Mouse (Mus musculus): Measurements from ENCODE around the gene Arhgap33. TPM values are rescaled to one million over a fixed set of nuclear protein-coding genes. Genes with fewer than 3 reads are reported as not detected.

Gene Arhgap33
- polyA plus RNA-seq, 1 experiment from 2014 or later, result 1.5 TPM

DNA sequence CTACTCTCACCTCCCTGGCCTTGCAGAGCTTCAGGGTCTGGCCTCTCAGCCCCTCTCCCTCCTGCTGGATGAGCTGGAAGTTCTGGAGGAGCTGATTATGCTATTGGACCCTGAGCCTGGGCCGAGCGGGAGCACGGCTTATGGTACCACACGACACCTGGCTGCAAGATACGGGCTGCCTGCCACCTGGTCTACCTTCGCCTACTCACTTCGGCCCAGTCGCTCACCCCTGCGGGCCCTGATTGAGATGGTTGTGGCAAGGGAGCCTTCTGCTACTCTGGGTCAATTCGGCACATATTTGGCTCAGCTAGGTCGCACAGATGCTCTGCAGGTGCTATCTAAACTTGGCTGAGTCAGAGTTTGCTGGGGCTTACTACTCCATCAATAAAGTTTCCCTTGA is 32.7 kb upstream of the Arhgap33 start:
- Histone ChIP-seq H3K27me3 (ENCODE audit: control insufficient read depth, insufficient read depth, low read length) (no peaks in the 10 kb centered on the region), H3K27ac (replicated peaks) (no peak overlapping the region), H3K36me3 (ENCODE audit: control insufficient read depth, insufficient read depth, low read length) (peaks cover 39% of the 10 kb centered on the region), H3K4me2 (replicated peaks; ENCODE audit: low read depth) (no peak overlapping the region), H3K4me3 (ENCODE audit: low read depth, low read length) (no peak overlapping the region), H3K9me3 (ENCODE audit: control insufficient read depth, low read length) (no peaks in the 10 kb centered on the region), H3K9ac (ENCODE audit: low read length) (no peak overlapping the region), H3K4me1 (replicated peaks; ENCODE audit: control insufficient read depth, insufficient read depth) (0 out of 2 replicates have a peak, but pooled peaks cover 3% of the 10 kb centered on the region)
- no peak for ATAC-seq (ENCODE audit: low FRiP score, low TSS enrichment)
- TF ChIP-seq EP300 (optimal IDR thresholded peaks at IDR 0.05) (no peak), CTCF (IDR thresholded peaks at IDR 0.05; ENCODE audit: low read depth) (no peak)
- 89% methylated on average over 11 of the region's 11 CpGs for WGBS
- no peak for DNase-seq (ENCODE audit: low spot score)

DNA sequence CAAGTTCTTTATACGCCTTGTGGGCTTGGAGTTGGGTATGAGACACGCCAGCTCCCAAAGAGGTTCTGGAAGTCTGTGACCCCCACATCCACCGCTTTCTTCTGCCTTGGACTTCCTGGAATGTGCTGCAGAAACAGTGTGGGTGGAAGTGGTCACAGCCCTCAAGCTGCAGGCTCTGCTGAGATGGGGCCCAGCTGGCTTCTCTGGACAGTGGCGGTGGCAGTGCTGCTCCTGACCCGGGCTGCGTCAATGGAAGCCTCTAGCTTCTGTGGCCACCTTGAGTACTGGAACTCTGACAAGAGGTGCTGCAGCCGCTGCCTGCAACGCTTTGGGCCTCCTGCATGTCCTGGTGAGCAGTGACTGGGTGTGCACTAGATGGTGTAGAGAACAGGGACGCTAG is 31.2 kb upstream of the Arhgap33 start:
- no peak for ATAC-seq (ENCODE audit: low FRiP score, low TSS enrichment)
- no peak for TF ChIP-seq EP300 (optimal IDR thresholded peaks at IDR 0.05)
- no peak for TF ChIP-seq CTCF (IDR thresholded peaks at IDR 0.05; ENCODE audit: low read depth)

DNA sequence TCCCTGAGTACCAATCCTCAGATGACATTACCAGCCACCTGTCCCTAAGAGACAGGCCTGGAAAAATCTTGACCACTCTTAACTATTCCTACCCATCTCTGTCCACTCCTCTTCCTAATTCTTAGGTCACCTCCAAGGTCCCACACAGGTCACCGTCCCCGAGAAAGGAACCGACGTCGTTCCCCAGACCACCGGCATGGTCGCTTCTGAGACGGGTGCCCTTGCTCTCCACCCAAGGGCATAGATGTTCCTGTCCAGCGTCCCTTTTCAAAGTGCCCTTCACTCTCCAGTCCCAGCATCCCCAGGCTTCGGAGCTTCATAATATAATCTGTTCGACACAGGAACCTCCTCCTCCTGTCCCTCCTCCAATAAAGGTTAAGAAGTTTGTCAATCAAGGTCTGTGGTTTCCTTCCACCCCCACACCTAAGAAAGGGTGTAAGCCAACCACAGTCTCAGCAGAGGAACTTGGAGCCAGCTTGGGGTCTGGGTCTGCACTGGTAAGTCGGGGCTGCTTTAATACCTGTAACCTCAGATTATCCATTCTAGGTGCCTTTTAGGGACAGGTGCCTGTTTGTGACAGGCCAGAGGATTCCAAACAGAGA is 30.2 kb upstream of the Arhgap33 start, which contains the start of gene Igflr1:
Gene Igflr1 (plus strand): TSS at position 458 of the 602 bp plus-strand sequence.
- Histone ChIP-seq H3K4me3 (ENCODE audit: low read depth, low read length) (no peak within 1 kb of the TSS), H3K4me1 (replicated peaks; ENCODE audit: control insufficient read depth, insufficient read depth) (0 out of 2 replicates have a peak, but pooled peaks cover 3% of the 10 kb centered on the region), H3K27ac (replicated peaks) (no peak within 1 kb of the TSS), H3K36me3 (ENCODE audit: control insufficient read depth, insufficient read depth, low read length) (peaks cover 22% of the 10 kb centered on the region), H3K4me2 (replicated peaks; ENCODE audit: low read depth) (no peak within 1 kb of the TSS), H3K9me3 (ENCODE audit: control insufficient read depth, low read length) (no peaks in the 10 kb centered on the region), H3K9ac (ENCODE audit: low read length) (no peak within 1 kb of the TSS), H3K27me3 (ENCODE audit: control insufficient read depth, insufficient read depth, low read length) (no peaks in the 10 kb centered on the region)
- ATAC-seq (ENCODE audit: low FRiP score, low TSS enrichment), result no peak
- DNase-seq (ENCODE audit: low spot score), result no peak
- WGBS, result 91% methylated on average over 12 of the region's 12 CpGs
- no peak for TF ChIP-seq EP300 (optimal IDR thresholded peaks at IDR 0.05)
- TF ChIP-seq CTCF (IDR thresholded peaks at IDR 0.05; ENCODE audit: low read depth), result no peak

More for the DNA sequence above, 31.2 kb upstream of the Arhgap33 start:
- H3K9me3 ChIP-seq (ENCODE audit: control insufficient read depth, low read length), result no peaks in the 10 kb centered on the region
- no peak overlapping the region for H3K9ac ChIP-seq (ENCODE audit: low read length)
- no peak overlapping the region for H3K27ac ChIP-seq (replicated peaks)
- H3K4me1 ChIP-seq (replicated peaks; ENCODE audit: control insufficient read depth, insufficient read depth), result 0 out of 2 replicates have a peak, but pooled peaks cover 3% of the 10 kb centered on the region
- peaks cover 32% of the 10 kb centered on the region for H3K36me3 ChIP-seq (ENCODE audit: control insufficient read depth, insufficient read depth, low read length)
- no peak overlapping the region for H3K4me3 ChIP-seq (ENCODE audit: low read depth, low read length)
- H3K27me3 ChIP-seq (ENCODE audit: control insufficient read depth, insufficient read depth, low read length), result no peaks in the 10 kb centered on the region
- no peak for DNase-seq (ENCODE audit: low spot score)
- 81% methylated on average over 9 of the region's 9 CpGs for WGBS
- H3K4me2 ChIP-seq (replicated peaks; ENCODE audit: low read depth), result no peak overlapping the region

DNA sequence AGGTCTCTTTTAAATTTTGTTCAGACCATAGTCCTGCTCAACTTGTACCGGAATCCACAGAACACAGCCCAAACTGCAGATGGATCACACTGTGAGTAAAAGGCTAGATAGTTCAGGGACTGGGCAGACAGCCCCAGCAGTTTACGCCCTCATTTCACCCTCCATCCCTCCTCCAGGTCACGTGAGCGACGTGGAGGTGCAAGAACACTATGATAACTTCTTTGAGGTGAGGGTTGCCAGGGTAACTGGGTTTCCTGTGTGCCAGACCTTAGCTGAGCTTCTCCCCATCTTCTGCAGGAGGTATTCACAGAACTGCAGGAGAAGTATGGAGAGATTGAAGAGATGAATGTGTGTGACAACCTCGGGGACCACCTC is 29.0 kb upstream of the Arhgap33 start:
- H3K4me1 ChIP-seq (replicated peaks; ENCODE audit: control insufficient read depth, insufficient read depth), result 0 out of 2 replicates have a peak, but pooled peaks cover 3% of the 10 kb centered on the region
- ATAC-seq (ENCODE audit: low FRiP score, low TSS enrichment) (no peak), DNase-seq (ENCODE audit: low spot score) (no peak)
- no peak for TF ChIP-seq CTCF (IDR thresholded peaks at IDR 0.05; ENCODE audit: low read depth)
- no peak for TF ChIP-seq EP300 (optimal IDR thresholded peaks at IDR 0.05)
- peak overlapping the region; percentile 58 for H3K4me3 ChIP-seq (ENCODE audit: low read depth, low read length)
- WGBS, result 14% methylated on average over 6 of the region's 6 CpGs
- peak overlapping the region; percentile 64; the same call in 1 of the 2 replicates for H3K9ac ChIP-seq (ENCODE audit: low read length)
- peak overlapping the region; percentile 91 for H3K27ac ChIP-seq (replicated peaks)
- peak overlapping the region; percentile 56 for H3K4me2 ChIP-seq (replicated peaks; ENCODE audit: low read depth)
- H3K9me3 ChIP-seq (ENCODE audit: control insufficient read depth, low read length), result no peaks in the 10 kb centered on the region
- no peaks in the 10 kb centered on the region for H3K27me3 ChIP-seq (ENCODE audit: control insufficient read depth, insufficient read depth, low read length)
- H3K36me3 ChIP-seq (ENCODE audit: control insufficient read depth, insufficient read depth, low read length), result peaks cover 19% of the 10 kb centered on the region

DNA sequence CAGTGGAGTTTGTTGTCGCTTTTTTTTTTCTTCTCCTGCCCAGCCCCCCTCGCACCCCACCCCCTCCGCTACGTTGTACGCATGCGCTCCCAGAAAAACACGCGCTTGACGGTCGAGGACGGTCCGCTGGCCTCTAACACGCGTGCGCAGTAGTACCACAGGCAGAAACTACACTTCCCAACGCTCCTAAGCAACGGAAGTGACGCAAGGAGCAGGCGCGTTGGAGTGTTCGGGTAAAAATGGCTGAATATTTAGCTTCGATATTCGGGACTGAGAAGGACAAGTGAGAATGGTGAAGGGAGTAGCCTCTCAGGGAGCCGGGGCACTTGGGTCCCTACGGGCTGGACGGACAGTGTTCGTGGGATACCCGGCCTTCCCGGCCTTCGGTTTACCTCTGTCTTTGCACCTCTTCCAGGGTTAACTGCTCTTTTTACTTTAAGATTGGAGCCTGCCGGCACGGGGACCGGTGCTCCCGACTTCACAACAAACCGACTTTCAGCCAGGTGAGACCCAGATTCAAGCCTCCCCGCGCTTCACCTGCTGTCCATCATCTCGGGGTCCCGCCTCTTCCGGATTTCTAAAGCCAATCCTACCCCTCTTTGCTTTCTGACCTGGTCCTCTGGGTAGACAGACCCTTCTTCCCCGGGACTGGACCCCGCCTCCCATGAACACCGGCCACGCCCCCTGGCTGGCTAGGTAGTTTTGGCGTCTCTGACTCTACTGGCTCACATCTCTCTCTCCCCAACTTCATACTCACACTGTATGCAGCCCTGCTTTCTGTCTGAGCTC is 28.5 kb upstream of the Arhgap33 start, which contains the start of the genes U2af1l4, Gm49396 and Psenen:
Gene U2af1l4 (plus strand): TSS at position 185 of the 789 bp plus-strand sequence.
Gene Gm49396 (plus strand): TSS at position 228 of the 789 bp plus-strand sequence.
Gene Psenen (minus strand): TSS at position 511 of the 789 bp plus-strand sequence.
- ATAC-seq (ENCODE audit: low FRiP score, low TSS enrichment), result peak; percentile 87
- peak; percentile 35 for TF ChIP-seq CTCF (IDR thresholded peaks at IDR 0.05; ENCODE audit: low read depth)
- no peak for TF ChIP-seq EP300 (optimal IDR thresholded peaks at IDR 0.05)
- Histone ChIP-seq H3K36me3 (ENCODE audit: control insufficient read depth, insufficient read depth, low read length) (peaks cover 13% of the 10 kb centered on the region), H3K4me1 (replicated peaks; ENCODE audit: control insufficient read depth, insufficient read depth) (0 out of 2 replicates have a peak, but pooled peaks cover 3% of the 10 kb centered on the region), H3K4me2 (replicated peaks; ENCODE audit: low read depth) (peak within 1 kb of the TSS; percentile 78), H3K27me3 (ENCODE audit: control insufficient read depth, insufficient read depth, low read length) (no peaks in the 10 kb centered on the region), H3K4me3 (ENCODE audit: low read depth, low read length) (peak within 1 kb of the TSS; percentile 58), H3K27ac (replicated peaks) (peak within 1 kb of the TSS; percentile 91), H3K9ac (ENCODE audit: low read length) (peak within 1 kb of the TSS; percentile 66), H3K9me3 (ENCODE audit: control insufficient read depth, low read length) (no peaks in the 10 kb centered on the region)
- DNase-seq (ENCODE audit: low spot score), result peak; percentile 95
- WGBS, result under 1% methylated on average over 44 of the region's 45 CpGs
